Mouse (Mus musculus): ENCODE results near the gene Olfr556. TPM values are rescaled to one million over a fixed set of nuclear protein-coding genes. Genes with fewer than 3 reads are reported as not detected.
"Not testable (repeated sequence)": the region's sequence is repeated elsewhere in the genome, so short reads cannot be mapped to it uniquely, and the experiment has no call there.

The Olfr556 gene
- not detected in 2 replicates for polyA plus RNA-seq (2015; fragmentation: Nextera tagmentation; extraction: Ambion mirVana)

DNA sequence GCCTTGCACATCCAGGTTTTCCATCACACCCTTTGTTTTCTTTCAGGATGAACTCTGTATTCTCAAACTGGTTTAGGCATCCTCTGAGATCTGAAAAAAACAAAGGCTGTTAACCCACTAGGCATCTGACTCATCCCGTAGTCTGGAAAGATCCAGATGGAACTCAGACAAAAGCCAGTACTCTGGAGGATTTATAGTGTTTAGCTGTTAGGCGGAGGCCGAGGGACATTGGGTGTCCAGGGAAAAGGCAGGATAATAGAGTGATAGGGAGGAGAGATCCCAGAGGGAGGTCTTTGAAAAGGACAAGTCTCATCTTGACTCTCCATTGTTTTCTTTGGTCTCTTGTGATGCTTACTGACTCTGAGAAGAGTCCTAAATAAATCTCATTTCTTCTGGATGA, at the start of gene Olfr556:
Gene Olfr556 (plus strand): TSS at position 301 of the 400 bp plus-strand sequence.
- Histone ChIP-seq H3K4me1 (replicated peaks) (no peaks in the 10 kb centered on the region), H3K36me3 (no peaks in the 10 kb centered on the region), H3K9ac (no peak within 1 kb of the TSS), H3K4me2 (no peak within 1 kb of the TSS), H3K27me3 (no peaks in the 10 kb centered on the region), H3K9me3 (no peaks in the 10 kb centered on the region), H3K4me3 (no peak within 1 kb of the TSS), H3K27ac (replicated peaks) (no peak within 1 kb of the TSS)
- 11% methylated on average over 3 of the region's 3 CpGs for whole genome bisulfite sequencing
- ATAC-seq (ENCODE audit: low read depth), result no peak

- Histone ChIP-seq H3K9ac (no peak within 1 kb of the TSS), H3K4me1 (replicated peaks) (no peaks in the 10 kb centered on the region), H3K36me3 (no peaks in the 10 kb centered on the region), H3K27me3 (no peaks in the 10 kb centered on the region), H3K27ac (replicated peaks) (no peak within 1 kb of the TSS), H3K4me3 (no peak within 1 kb of the TSS), H3K4me2 (no peak within 1 kb of the TSS), H3K9me3 (no peaks in the 10 kb centered on the region)
- ATAC-seq (ENCODE audit: low read depth), result no peak
Measured at GRCm38 (mm10) chr7:102618118-102618517, 46.6 kb upstream of the Olfr556 start, which contains the start of gene Olfr553. Gene Olfr553, minus strand, starts transcription at chr7:102618218.

DNA sequence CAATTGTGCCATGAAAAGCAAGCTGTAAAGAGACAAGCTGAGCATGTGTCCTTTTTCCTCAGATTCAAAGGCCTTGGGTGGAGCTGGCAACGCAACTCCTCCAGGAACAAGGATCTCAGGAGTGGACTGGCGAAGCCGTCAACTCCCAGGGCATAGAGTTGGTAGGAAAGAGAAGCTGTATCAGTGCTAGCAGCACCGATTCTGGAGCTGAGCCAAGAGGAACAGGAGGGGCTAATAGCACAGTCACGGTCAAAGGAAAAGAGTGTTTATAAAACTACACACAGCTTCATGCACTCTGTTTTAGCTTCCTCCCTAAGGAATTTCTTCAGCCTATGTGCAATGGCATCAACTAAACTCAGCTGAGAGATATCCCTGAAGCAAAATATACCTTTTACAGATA, 45.1 kb upstream of the Olfr556 start:
- no peak overlapping the region for H3K4me2 ChIP-seq
- no peaks in the 10 kb centered on the region for H3K36me3 ChIP-seq
- 62% methylated on average over 5 of the region's 5 CpGs for whole genome bisulfite sequencing
- no peak for ATAC-seq (ENCODE audit: low read depth)
- H3K27ac ChIP-seq (replicated peaks), result no peak overlapping the region
- no peak overlapping the region for H3K4me3 ChIP-seq
- no peak overlapping the region for H3K9ac ChIP-seq
- H3K4me1 ChIP-seq (replicated peaks), result no peaks in the 10 kb centered on the region
- no peaks in the 10 kb centered on the region for H3K27me3 ChIP-seq
- no peaks in the 10 kb centered on the region for H3K9me3 ChIP-seq

- not testable (repeated sequence) for H3K4me1 ChIP-seq (replicated peaks); H3K27ac ChIP-seq (replicated peaks); H3K36me3 ChIP-seq; H3K9me3 ChIP-seq; H3K4me3 ChIP-seq; H3K4me2 ChIP-seq; H3K9ac ChIP-seq; H3K27me3 ChIP-seq; ATAC-seq (ENCODE audit: low read depth)
- 90% methylated on average over 19 of the region's 19 CpGs for WGBS
Measured at GRCm38 (mm10) chr7:102620368-102620767, 44.3 kb upstream of the Olfr556 start.

DNA sequence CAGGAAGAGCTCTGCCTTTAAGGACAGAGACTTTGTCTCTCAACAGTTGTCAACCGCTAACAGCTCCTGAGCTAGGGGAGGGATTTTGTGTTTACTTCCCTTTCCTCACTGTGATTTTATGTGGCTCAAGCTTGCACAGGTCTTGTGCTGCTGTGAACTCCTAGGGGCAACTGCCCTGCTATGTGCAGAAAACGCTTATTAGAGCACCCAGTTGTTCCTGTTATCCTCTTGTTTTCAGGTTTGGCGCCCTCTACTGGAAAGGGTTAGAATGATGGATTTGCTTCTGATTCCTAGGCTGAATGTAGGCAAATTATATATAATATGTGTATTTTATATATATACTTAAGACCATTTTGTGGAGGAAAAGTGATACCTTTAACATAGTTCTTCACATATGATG, 28.0 kb upstream of the Olfr556 start:
- Histone ChIP-seq H3K36me3 (no peaks in the 10 kb centered on the region), H3K9me3 (no peaks in the 10 kb centered on the region), H3K27ac (replicated peaks) (no peak overlapping the region), H3K27me3 (no peaks in the 10 kb centered on the region), H3K9ac (no peak overlapping the region), H3K4me3 (no peak overlapping the region), H3K4me2 (no peak overlapping the region), H3K4me1 (replicated peaks) (no peaks in the 10 kb centered on the region)
- 35% methylated on average over 3 of the region's 3 CpGs for WGBS
- no peak for ATAC-seq (ENCODE audit: low read depth)

DNA sequence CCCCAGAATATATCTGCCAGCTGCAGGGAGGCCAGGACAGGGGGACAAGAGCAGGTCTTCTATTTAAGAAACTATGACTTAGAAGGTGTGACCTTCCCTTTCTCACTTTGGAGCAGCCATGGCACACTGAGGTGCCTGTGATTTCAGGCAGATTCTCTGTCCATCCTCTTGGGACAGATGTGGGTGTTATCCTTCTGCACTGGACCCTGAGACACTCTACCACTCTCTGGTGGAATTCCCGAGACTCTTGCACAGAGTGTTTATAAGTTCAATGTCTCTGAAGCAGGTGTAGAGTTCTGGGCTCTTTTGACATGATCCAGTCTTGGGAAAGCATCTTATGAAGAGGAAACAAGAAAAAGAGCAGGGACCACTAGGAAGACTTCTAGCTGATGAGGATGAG, 26.6 kb upstream of the Olfr556 start, which contains the start of gene Olfr554:
Gene Olfr554 (plus strand): TSS at position 301 of the 400 bp plus-strand sequence.
- no peaks in the 10 kb centered on the region for H3K9me3 ChIP-seq
- no peak within 1 kb of the TSS for H3K27ac ChIP-seq (replicated peaks)
- no peak for ATAC-seq (ENCODE audit: low read depth)
- no peaks in the 10 kb centered on the region for H3K36me3 ChIP-seq
- no peaks in the 10 kb centered on the region for H3K27me3 ChIP-seq
- WGBS, result 82% methylated on average over 1 of the region's 1 CpGs
- no peaks in the 10 kb centered on the region for H3K4me1 ChIP-seq (replicated peaks)
- no peak within 1 kb of the TSS for H3K4me2 ChIP-seq
- H3K4me3 ChIP-seq, result no peak within 1 kb of the TSS
- no peak within 1 kb of the TSS for H3K9ac ChIP-seq

DNA sequence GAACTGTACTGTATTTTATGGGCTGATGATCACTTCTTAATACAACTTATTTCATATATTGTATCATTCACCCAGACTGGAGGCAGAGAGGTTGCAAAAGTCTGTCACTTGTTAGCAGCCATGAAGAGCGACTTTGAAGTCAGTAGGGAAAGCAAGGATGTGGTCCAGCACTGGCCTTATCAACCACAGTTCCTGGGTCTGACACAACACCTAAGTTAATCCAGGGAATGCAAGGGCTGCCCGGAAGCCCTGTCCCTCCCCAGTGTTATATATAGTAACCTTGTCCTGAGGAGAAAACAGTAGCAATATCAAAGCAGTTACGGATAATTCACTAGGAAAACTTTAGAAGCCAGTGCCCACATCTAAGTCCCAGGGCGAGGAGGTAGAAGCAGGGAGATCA, 19.8 kb upstream of the Olfr556 start:
- not testable (repeated sequence) for H3K9ac ChIP-seq; ATAC-seq (ENCODE audit: low read depth); H3K27me3 ChIP-seq; H3K4me1 ChIP-seq (replicated peaks); H3K4me2 ChIP-seq; H3K27ac ChIP-seq (replicated peaks); H3K36me3 ChIP-seq; H3K4me3 ChIP-seq; H3K9me3 ChIP-seq
- 93% methylated on average over 4 of the region's 4 CpGs for WGBS

GRCm38 (mm10) chr7:102658523-102658922, 6.2 kb upstream of the Olfr556 start, which contains the start of gene Olfr555:
Gene Olfr555, plus strand, starts transcription at chr7:102658823.
- no peak within 1 kb of the TSS for H3K4me3 ChIP-seq
- no peak within 1 kb of the TSS for H3K27ac ChIP-seq (replicated peaks)
- H3K9ac ChIP-seq, result no peak within 1 kb of the TSS
- H3K36me3 ChIP-seq, result no peaks in the 10 kb centered on the region
- no peak within 1 kb of the TSS for H3K4me2 ChIP-seq
- H3K9me3 ChIP-seq, result no peaks in the 10 kb centered on the region
- WGBS, result 72% methylated on average over 1 of the region's 1 CpGs
- ATAC-seq (ENCODE audit: low read depth), result no peak
- no peaks in the 10 kb centered on the region for H3K4me1 ChIP-seq (replicated peaks)
- no peaks in the 10 kb centered on the region for H3K27me3 ChIP-seq

DNA sequence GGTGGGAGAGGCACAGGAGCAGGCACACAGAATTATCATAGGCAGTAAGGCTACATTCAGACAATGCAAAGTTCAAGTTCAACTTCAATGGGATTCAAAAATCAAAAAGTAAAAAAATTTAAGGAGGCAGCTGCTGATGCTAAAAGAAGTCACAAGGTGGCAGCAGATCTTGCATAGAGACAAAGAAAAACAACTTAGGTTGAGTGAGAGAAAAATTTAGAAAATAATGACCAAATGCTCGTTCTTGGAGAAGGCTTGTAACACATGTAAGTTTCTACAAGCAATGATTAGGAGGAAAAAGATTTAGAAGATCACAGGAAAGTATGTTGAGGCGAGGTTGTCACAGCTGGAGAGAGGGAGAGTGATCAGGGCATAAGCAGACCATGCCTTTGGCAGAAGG, 679 bp downstream of the Olfr556 start:
- no peaks in the 10 kb centered on the region for H3K4me1 ChIP-seq (replicated peaks)
- H3K27ac ChIP-seq (replicated peaks), result no peak overlapping the region
- H3K9me3 ChIP-seq, result no peaks in the 10 kb centered on the region
- H3K9ac ChIP-seq, result no peak overlapping the region
- H3K4me2 ChIP-seq, result no peak overlapping the region
- WGBS, result 54% methylated on average over 2 of the region's 2 CpGs
- ATAC-seq (ENCODE audit: low read depth), result no peak
- no peaks in the 10 kb centered on the region for H3K27me3 ChIP-seq
- no peak overlapping the region for H3K4me3 ChIP-seq
- no peaks in the 10 kb centered on the region for H3K36me3 ChIP-seq

- Histone ChIP-seq H3K27me3 (no peaks in the 10 kb centered on the region), H3K4me2 (no peak overlapping the region), H3K4me3 (no peak overlapping the region), H3K9ac (no peak overlapping the region), H3K9me3 (no peaks in the 10 kb centered on the region), H3K36me3 (0 out of 2 replicates have a peak, but pooled peaks cover 8% of the 10 kb centered on the region), H3K27ac (replicated peaks) (no peak overlapping the region), H3K4me1 (replicated peaks) (no peaks in the 10 kb centered on the region)
- ATAC-seq (ENCODE audit: low read depth), result no peak
- 82% methylated on average over 2 of the region's 2 CpGs for WGBS
Measured at GRCm38 (mm10) chr7:102676225-102676624, 11.5 kb downstream of the Olfr556 start.

- H3K4me2 ChIP-seq, result no peak overlapping the region
- no peak overlapping the region for H3K9ac ChIP-seq
- no peaks in the 10 kb centered on the region for H3K9me3 ChIP-seq
- 97% methylated on average over 1 of the region's 1 CpGs for WGBS
- H3K27me3 ChIP-seq, result no peaks in the 10 kb centered on the region
- H3K4me1 ChIP-seq (replicated peaks), result no peaks in the 10 kb centered on the region
- H3K36me3 ChIP-seq, result 0 out of 2 replicates have a peak, but pooled peaks cover 8% of the 10 kb centered on the region
- H3K4me3 ChIP-seq, result no peak overlapping the region
- H3K27ac ChIP-seq (replicated peaks), result no peak overlapping the region
- no peak for ATAC-seq (ENCODE audit: low read depth)
Measured at GRCm38 (mm10) chr7:102681916-102682315, 17.2 kb downstream of the Olfr556 start.

DNA sequence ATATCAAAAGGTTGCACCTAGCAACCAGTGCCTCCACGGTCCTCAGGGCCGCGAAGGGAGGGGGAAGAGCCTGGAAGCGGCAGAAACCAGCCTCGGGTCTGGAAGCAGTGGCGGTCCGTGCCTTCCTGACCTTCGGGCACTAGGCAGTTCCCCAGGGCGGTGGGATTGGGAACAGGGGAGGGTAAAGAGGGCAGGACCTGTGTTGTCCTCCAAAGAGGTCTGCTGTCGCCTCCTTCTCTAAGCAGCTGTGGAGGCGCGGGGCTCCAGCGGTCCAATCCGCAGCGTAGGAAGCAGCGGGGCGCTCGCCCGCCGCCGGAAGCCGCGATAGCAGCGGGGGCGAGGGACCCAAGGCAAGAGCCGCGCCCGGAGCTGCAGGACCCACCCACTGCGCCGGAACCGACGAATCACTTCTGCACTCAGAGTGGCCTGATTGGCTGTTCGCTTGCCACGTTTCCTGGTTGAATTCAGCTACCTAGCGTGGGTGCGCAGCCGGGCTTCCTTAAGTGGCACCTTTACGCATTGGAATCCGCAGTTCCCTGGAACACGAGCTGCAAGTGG, 22.3 kb downstream of the Olfr556 start, which contains the start of gene Trim68:
Gene Trim68 (minus strand): TSS at position 384 of the 558 bp plus-strand sequence.
- Histone ChIP-seq H3K4me3 (peak within 1 kb of the TSS; percentile 56), H3K36me3 (no peaks in the 10 kb centered on the region), H3K9me3 (no peaks in the 10 kb centered on the region), H3K27ac (replicated peaks) (peak within 1 kb of the TSS; percentile 68), H3K9ac (peak within 1 kb of the TSS; percentile 77), H3K27me3 (no peaks in the 10 kb centered on the region), H3K4me1 (replicated peaks) (peaks cover 5% of the 10 kb centered on the region; the same call in 1 of the 2 replicates), H3K4me2 (peak within 1 kb of the TSS; percentile 61)
- under 1% methylated on average over 40 of the region's 40 CpGs for WGBS
- peak; percentile 100 for ATAC-seq (ENCODE audit: low read depth)
